Mouse (Mus musculus) midbrain, embryonic 15.5 days (tissue): ENCODE measurements around the gene Tbce. TPM values are rescaled to one million over a fixed set of nuclear protein-coding genes. Genes with fewer than 3 reads are reported as not detected.
"Not testable (repeated sequence)": the region's sequence is repeated elsewhere in the genome, so short reads cannot be mapped to it uniquely, and the experiment has no call there.

Source experiments
- ATAC-seq: fragments of 200-750 bp; cut with Nextera tagmentation; replicated peaks from 2 replicates; pipeline ENCODE4 v1.8.0; 2017; ENCODE audit warnings: moderate TSS enrichment
- H3K27ac ChIP-seq: fragments of 300-500 bp; sonication (generic); 2 replicates; pipeline ENCODE4 v1.5.1; 2015; ENCODE audit warnings: mild to moderate bottlenecking, inconsistent platforms
- H3K27me3 ChIP-seq: fragments of 300-500 bp; sonication (generic); replicated peaks from 2 replicates; pipeline ENCODE4 v1.6.1; 2015; ENCODE audit warnings: inconsistent platforms
- H3K36me3 ChIP-seq: fragments of 300-500 bp; sonication (generic); replicated peaks from 2 replicates; pipeline ENCODE4 v1.6.1; 2015; ENCODE audit warnings: inconsistent platforms
- H3K4me1 ChIP-seq: fragments of 300-500 bp; sonication (generic); 2 replicates; pipeline ENCODE4 v1.6.1; 2015; ENCODE audit warnings: inconsistent platforms
- H3K4me2 ChIP-seq: fragments of 300-500 bp; sonication (generic); 2 replicates; pipeline ENCODE4 v1.6.1; 2015; ENCODE audit warnings: inconsistent platforms, mild to moderate bottlenecking, moderate library complexity
- H3K4me3 ChIP-seq: fragments of 300-500 bp; sonication (generic); 2 replicates; pipeline ENCODE4 v1.5.1; 2015; ENCODE audit warnings: mild to moderate bottlenecking, inconsistent platforms
- H3K9ac ChIP-seq: fragments of 300-500 bp; sonication (generic); 2 replicates; pipeline ENCODE4 v1.6.1; 2015; ENCODE audit warnings: mild to moderate bottlenecking, inconsistent platforms
- H3K9me3 ChIP-seq: fragments of 300-500 bp; sonication (generic); 2 replicates; pipeline ENCODE4 v1.6.1; 2016; ENCODE audit warnings: inconsistent platforms
- WGBS: fragments of 180-500 bp; shearing (Covaris S2); methylation state at CpG from one replicate; pipeline ENCODE4 v1.1.7; 2015; ENCODE audit warnings: mixed read lengths; 5-methylcytosine and 5-hydroxymethylcytosine counted together
- polyA plus RNA-seq: library from polyadenylated mRNA; unstranded; fragments of >200 nt; fragmentation: Nextera tagmentation; extraction: Ambion mirVana; gene quantifications from 2 replicates; pipeline ENCODE4 v1.2.1, GENCODE M21; 2015

Gene Tbce
- polyA plus RNA-seq, 1 experiment from 2014 or later = 113 TPM

- H3K4me1 ChIP-seq = no peaks in the 10 kb centered on the region
- no peak overlapping the region for H3K4me2 ChIP-seq
- no peaks in the 10 kb centered on the region for H3K9me3 ChIP-seq
- no peak overlapping the region for H3K9ac ChIP-seq
- WGBS = 87% methylated on average over 5 of the region's 5 CpGs
- H3K4me3 ChIP-seq = no peak overlapping the region
- no peak for ATAC-seq
- no peak overlapping the region for H3K27ac ChIP-seq
- no peaks in the 10 kb centered on the region for H3K27me3 ChIP-seq
- peaks cover 54% of the 10 kb centered on the region for H3K36me3 ChIP-seq
Measured at GRCm38 (mm10) chr13:13997476-13997875, 42.0 kb downstream of the Tbce start.

DNA sequence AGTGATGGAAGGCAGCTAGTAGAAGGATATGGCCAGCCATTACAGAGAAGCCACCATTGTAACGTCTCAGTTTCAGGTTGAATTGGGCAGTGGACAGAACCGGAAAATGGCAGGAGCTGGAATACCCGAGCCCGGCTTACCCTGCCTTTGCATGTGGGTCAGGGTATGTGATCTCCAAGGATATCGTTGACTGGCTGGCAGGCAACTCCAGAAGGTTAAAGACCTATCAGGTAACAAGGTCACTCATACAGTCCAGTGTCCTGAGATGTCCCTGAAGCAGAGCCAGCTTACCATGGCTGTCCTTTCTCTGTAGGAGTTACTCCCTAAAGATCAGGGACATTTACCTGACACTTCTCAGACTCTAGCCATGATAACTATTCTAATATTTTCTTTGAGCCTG lies 44.4 kb downstream of the Tbce start:
- Histone ChIP-seq H3K36me3 (peaks cover 46% of the 10 kb centered on the region), H3K9ac (no peak overlapping the region), H3K9me3 (no peaks in the 10 kb centered on the region), H3K27me3 (no peaks in the 10 kb centered on the region), H3K4me1 (no peaks in the 10 kb centered on the region), H3K4me2 (no peak overlapping the region), H3K27ac (no peak overlapping the region), H3K4me3 (no peak overlapping the region)
- ATAC-seq = no peak
- 88% methylated on average over 5 of the region's 5 CpGs for WGBS

- no peaks in the 10 kb centered on the region for H3K9me3 ChIP-seq
- no peak overlapping the region for H3K4me3 ChIP-seq
- no peaks in the 10 kb centered on the region for H3K4me1 ChIP-seq
- 75% methylated on average over 3 of the region's 3 CpGs for WGBS
- no peak for ATAC-seq
- H3K36me3 ChIP-seq = peaks cover 37% of the 10 kb centered on the region
- no peak overlapping the region for H3K9ac ChIP-seq
- H3K27me3 ChIP-seq = no peaks in the 10 kb centered on the region
- H3K27ac ChIP-seq = no peak overlapping the region
- H3K4me2 ChIP-seq = no peak overlapping the region
Measured at GRCm38 (mm10) chr13:13993041-13993440, 46.4 kb downstream of the Tbce start.

- H3K27me3 ChIP-seq = no peaks in the 10 kb centered on the region
- H3K9me3 ChIP-seq = no peaks in the 10 kb centered on the region
- H3K4me2 ChIP-seq = no peak overlapping the region
- H3K4me3 ChIP-seq = no peak overlapping the region
- no peak for ATAC-seq
- no peaks in the 10 kb centered on the region for H3K4me1 ChIP-seq
- peaks cover 16% of the 10 kb centered on the region for H3K36me3 ChIP-seq
- no peak overlapping the region for H3K9ac ChIP-seq
- WGBS = 82% methylated on average over 2 of the region's 2 CpGs
- H3K27ac ChIP-seq = no peak overlapping the region
Measured at GRCm38 (mm10) chr13:13990391-13990790, 49.0 kb downstream of the Tbce start.

- no peak overlapping the region for H3K9ac ChIP-seq
- no peaks in the 10 kb centered on the region for H3K4me1 ChIP-seq
- no peak overlapping the region for H3K4me2 ChIP-seq
- no peaks in the 10 kb centered on the region for H3K27me3 ChIP-seq
- no peaks in the 10 kb centered on the region for H3K9me3 ChIP-seq
- no peak overlapping the region for H3K27ac ChIP-seq
- WGBS = 95% methylated on average over 2 of the region's 2 CpGs
- no peak for ATAC-seq
- H3K4me3 ChIP-seq = no peak overlapping the region
- peaks cover 8% of the 10 kb centered on the region; the same call in 1 of the 2 replicates for H3K36me3 ChIP-seq
Measured at GRCm38 (mm10) chr13:13989135-13989534, 50.3 kb downstream of the Tbce start.

DNA sequence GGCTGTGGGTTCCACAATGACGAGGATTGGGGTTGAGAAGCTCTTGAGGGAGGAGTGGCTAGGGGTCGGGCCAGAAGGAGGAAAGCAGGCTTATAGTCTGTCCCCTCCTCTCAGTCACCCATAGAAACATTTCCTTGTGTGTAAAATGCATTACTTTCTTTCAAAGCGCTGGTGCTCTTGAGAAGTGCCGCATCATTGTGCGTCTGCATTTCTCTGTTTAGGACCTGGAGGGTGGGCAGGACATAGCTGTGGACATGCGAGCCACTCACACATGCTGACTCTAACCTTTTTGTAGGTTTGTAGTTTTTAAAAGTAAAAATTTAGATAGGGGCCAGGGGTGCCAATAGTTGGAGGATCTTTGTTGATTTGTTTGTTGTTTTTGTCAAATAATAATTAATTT lies 55.9 kb downstream of the Tbce start:
- ATAC-seq = no peak
- Histone ChIP-seq H3K27me3 (no peaks in the 10 kb centered on the region), H3K27ac (no peak overlapping the region), H3K36me3 (no peaks in the 10 kb centered on the region), H3K4me1 (no peaks in the 10 kb centered on the region), H3K9ac (no peak overlapping the region), H3K4me3 (no peak overlapping the region), H3K4me2 (no peak overlapping the region), H3K9me3 (no peaks in the 10 kb centered on the region)
- WGBS = 86% methylated on average over 6 of the region's 6 CpGs

DNA sequence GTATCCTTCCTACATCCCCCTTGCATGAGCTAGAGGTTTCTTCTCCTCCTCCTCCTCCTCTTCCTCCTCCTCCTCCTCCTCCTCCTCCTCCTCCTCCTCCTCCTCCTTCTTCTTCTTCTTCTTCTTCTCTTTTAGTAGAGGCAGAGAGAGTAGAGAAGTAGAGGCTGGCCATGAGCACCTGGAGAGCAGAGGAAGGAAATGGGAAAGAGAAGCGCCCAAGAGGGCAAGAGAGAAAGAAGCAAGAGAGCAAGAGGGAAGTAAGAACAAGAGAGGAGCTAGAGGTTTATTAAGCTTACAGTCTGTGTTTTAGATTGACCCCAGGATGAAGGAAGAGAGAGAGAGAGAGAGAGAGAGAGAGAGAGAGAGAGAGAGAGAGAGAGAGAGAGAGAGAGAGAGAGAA lies 57.6 kb downstream of the Tbce start:
- H3K4me2 ChIP-seq, H3K27ac ChIP-seq, H3K4me1 ChIP-seq, H3K27me3 ChIP-seq, H3K9ac ChIP-seq, H3K9me3 ChIP-seq, H3K36me3 ChIP-seq, H3K4me3 ChIP-seq, ATAC-seq: not testable (repeated sequence)
- WGBS = 88% methylated on average over 1 of the region's 1 CpGs

- Histone ChIP-seq H3K27ac (no peak overlapping the region), H3K4me2 (no peak overlapping the region), H3K27me3 (no peaks in the 10 kb centered on the region), H3K4me1 (no peaks in the 10 kb centered on the region), H3K4me3 (no peak overlapping the region), H3K36me3 (peaks cover 6% of the 10 kb centered on the region; the same call in 1 of the 2 replicates), H3K9me3 (no peaks in the 10 kb centered on the region), H3K9ac (no peak overlapping the region)
- 98% methylated on average over 1 of the region's 1 CpGs for WGBS
- no peak for ATAC-seq
Measured at GRCm38 (mm10) chr13:13969796-13970195, 69.6 kb downstream of the Tbce start.

DNA sequence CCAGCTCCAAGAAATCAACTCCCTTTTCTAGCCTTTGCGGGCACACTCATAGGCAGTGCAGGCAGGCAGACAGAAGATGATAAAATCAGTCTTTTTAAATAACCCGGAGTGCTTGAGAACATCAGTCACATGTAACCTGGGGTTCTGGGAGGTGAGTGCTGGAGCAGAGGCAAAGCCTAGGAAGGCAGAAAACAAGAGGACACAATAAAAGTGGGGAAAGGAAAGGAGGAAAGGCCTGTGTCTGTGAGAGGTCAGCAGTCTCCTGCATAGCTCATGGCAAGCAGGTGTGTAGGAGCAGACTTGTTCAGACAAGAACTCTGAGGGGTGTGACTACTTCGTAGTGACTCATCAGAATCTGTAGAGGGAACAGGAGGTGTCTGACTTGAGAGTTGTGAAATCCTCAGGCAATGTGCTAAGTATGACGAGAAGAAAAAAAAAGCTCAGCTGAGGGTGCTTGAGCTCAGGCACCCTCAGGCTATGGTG lies 70.8 kb downstream of the Tbce start:
- no peak overlapping the region for H3K27ac ChIP-seq
- H3K9ac ChIP-seq = no peak overlapping the region
- no peaks in the 10 kb centered on the region for H3K9me3 ChIP-seq
- no peak overlapping the region for H3K4me3 ChIP-seq
- no peak overlapping the region for H3K4me2 ChIP-seq
- H3K27me3 ChIP-seq = no peaks in the 10 kb centered on the region
- peaks cover 6% of the 10 kb centered on the region; the same call in 1 of the 2 replicates for H3K36me3 ChIP-seq
- no peaks in the 10 kb centered on the region for H3K4me1 ChIP-seq
- WGBS = 91% methylated on average over 4 of the region's 4 CpGs
- ATAC-seq = no peak

DNA sequence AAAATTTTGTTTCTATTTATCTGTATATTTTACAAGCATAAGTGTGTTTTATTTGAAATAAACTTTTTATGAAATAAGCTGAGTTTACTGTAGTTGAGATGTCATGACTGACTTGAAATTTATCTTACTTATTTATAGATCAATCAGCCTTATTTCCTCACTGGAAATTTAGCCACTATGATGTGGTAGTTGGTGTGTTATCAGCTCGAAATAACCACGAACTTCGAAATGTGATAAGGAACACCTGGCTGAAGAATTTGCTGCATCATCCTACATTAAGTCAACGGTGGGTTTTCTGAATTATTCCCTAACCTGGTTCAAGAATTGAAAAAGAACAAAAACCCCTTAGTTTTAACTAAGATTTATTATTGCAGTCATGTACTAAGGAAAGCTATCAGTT lies 73.3 kb downstream of the Tbce start:
- ATAC-seq = no peak
- no peaks in the 10 kb centered on the region for H3K9me3 ChIP-seq
- no peak overlapping the region for H3K4me2 ChIP-seq
- no peak overlapping the region for H3K27ac ChIP-seq
- 93% methylated on average over 4 of the region's 4 CpGs for WGBS
- H3K9ac ChIP-seq = no peak overlapping the region
- H3K4me1 ChIP-seq = no peaks in the 10 kb centered on the region
- no peak overlapping the region for H3K4me3 ChIP-seq
- no peaks in the 10 kb centered on the region for H3K27me3 ChIP-seq
- H3K36me3 ChIP-seq = peaks cover 6% of the 10 kb centered on the region; the same call in 1 of the 2 replicates

DNA sequence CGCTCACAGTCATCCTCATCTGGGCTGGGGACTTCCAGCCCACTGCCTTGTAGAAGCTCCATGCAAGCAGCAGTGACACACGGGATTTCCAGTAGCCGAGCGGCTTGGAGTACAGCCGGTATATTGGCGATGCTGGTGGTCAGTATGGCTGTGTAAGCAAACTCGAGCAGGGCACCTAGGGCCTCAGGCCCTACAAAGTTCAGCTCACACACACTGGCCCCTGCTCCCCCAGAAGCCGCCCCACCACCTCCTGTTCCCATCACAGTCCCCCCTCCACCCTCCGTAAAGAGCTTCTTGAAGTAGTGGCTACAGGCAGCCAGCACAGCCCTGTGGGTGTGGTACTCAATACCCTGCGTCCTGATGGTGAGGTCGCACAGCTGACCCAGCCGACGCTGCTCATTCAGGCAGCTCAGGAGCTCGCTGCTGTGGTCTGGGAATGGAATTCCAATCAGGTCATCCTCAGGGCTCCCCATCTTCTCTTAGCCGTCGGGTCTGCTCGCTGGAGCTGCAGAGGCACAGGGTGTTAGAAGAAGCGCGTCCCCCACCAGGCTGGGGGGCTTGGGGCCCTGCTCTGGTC lies 74.0 kb downstream of the Tbce start:
- Histone ChIP-seq H3K4me3 (no peak overlapping the region), H3K4me2 (no peak overlapping the region), H3K9me3 (no peaks in the 10 kb centered on the region), H3K4me1 (no peaks in the 10 kb centered on the region), H3K9ac (no peak overlapping the region), H3K27me3 (no peaks in the 10 kb centered on the region), H3K27ac (no peak overlapping the region), H3K36me3 (peaks cover 6% of the 10 kb centered on the region; the same call in 1 of the 2 replicates)
- 71% methylated on average over 19 of the region's 19 CpGs for WGBS
- ATAC-seq = no peak

- H3K4me3 ChIP-seq = no peak overlapping the region
- 0 out of 2 replicates have a peak, but pooled peaks cover under 1% of the 10 kb centered on the region for H3K4me1 ChIP-seq
- WGBS = 85% methylated on average over 4 of the region's 4 CpGs
- H3K4me2 ChIP-seq = no peak overlapping the region
- ATAC-seq = no peak
- no peaks in the 10 kb centered on the region for H3K9me3 ChIP-seq
- H3K27me3 ChIP-seq = no peaks in the 10 kb centered on the region
- H3K27ac ChIP-seq = no peak overlapping the region
- H3K9ac ChIP-seq = no peak overlapping the region
- no peaks in the 10 kb centered on the region for H3K36me3 ChIP-seq
Measured at GRCm38 (mm10) chr13:13961046-13961445, 78.4 kb downstream of the Tbce start.

DNA sequence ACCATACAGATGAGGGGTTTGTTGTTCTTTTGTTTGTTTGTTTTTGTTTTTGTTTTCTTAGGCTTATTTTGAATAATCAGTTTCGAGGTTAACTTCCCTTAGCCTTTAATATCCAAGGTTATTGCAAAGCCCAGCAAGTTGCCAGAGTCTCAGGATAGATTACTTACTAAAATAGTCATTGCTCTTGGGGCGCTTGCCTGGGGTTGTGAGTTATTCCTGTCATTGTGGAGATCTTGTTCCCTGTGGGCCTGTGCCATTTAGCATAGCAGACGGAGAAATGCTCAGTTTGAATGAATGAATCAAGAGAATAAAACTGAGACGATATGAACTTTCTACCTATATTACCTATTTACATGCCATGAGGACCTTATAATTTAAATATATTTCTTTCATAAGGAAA lies 79.2 kb downstream of the Tbce start:
- peaks cover 8% of the 10 kb centered on the region for H3K4me1 ChIP-seq
- no peaks in the 10 kb centered on the region for H3K27me3 ChIP-seq
- 90% methylated on average over 4 of the region's 4 CpGs for WGBS
- no peak overlapping the region for H3K27ac ChIP-seq
- no peak overlapping the region for H3K4me3 ChIP-seq
- no peaks in the 10 kb centered on the region for H3K9me3 ChIP-seq
- H3K36me3 ChIP-seq = no peaks in the 10 kb centered on the region
- no peak overlapping the region for H3K9ac ChIP-seq
- no peak overlapping the region for H3K4me2 ChIP-seq
- no peak for ATAC-seq
